Mouse (Mus musculus) myocyte (in vitro differentiated cells): ENCODE data around the gene Creb3l2.

ENCODE experiments used
- POLR2A ChIP-seq: IDR thresholded peaks from one replicate; pipeline ENCODE4 v1.6.1; 2011; ENCODE audit warnings: low read depth, mild to moderate bottlenecking, control low read depth, moderate library complexity; ENCODE audit not compliant: insufficient read length
- TCF3 ChIP-seq: IDR thresholded peaks from one replicate; pipeline ENCODE4 v1.6.1; 2011; ENCODE audit warnings: low read depth, control low read depth; ENCODE audit not compliant: insufficient read length

DNA sequence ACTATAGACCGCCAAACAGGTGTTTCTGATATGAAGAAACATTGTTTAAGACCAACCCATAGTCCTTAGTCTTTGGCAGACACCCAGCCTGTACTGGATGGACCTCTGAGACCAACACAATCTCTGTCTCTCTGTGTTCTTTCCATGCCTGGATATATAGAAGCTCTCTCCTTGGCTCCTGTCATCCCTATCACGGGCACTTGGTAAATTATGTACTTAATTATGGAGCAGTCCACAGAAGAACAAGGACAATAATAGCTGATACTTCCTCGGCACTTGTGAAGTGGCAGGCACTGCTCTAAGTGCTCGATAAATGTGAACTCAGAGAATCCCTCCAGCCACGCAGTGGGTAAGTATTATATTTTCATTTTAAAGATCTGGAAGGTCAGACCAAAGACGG, 72.2 kb downstream of the Creb3l2 start:
- TF ChIP-seq POLR2A (no peak), TCF3 (no peak)
